Mouse (Mus musculus) limb, embryonic 15.5 days (tissue): Measurements from ENCODE around the gene Olfr1500. TPM values are rescaled to one million over a fixed set of nuclear protein-coding genes. Genes with fewer than 3 reads are reported as not detected.

Experiments used
- polyA plus RNA-seq: library from polyadenylated mRNA; unstranded; fragments of >200 nt; fragmentation: Nextera tagmentation; extraction: Ambion mirVana; gene quantifications from 2 replicates; pipeline ENCODE4 v1.2.1, GENCODE M21; 2015

Olfr1500 gene
- polyA plus RNA-seq, 1 experiment from 2014 or later: not detected

Other genes starting within 250 kb of the Olfr1500 start
- gene Olfr1484, start 247.0 kb downstream of the Olfr1500 start, polyA plus RNA-seq: not detected in 2 replicates
- not detected in 2 replicates for gene Olfr1487, start 213.1 kb downstream of the Olfr1500 start, polyA plus RNA-seq
- gene Olfr1489, start 198.9 kb downstream of the Olfr1500 start, polyA plus RNA-seq: not detected in 2 replicates
- not detected in 2 replicates for gene Olfr1490, start 179.4 kb downstream of the Olfr1500 start, polyA plus RNA-seq
- gene Olfr1491, start 133.2 kb downstream of the Olfr1500 start, polyA plus RNA-seq: not detected in 2 replicates
- not detected in 2 replicates for gene Olfr1493-ps1, start 107.2 kb downstream of the Olfr1500 start, polyA plus RNA-seq
- gene Olfr1494, start 90.8 kb downstream of the Olfr1500 start, polyA plus RNA-seq: not detected in 2 replicates
- gene Olfr1495, start 65.9 kb downstream of the Olfr1500 start, polyA plus RNA-seq: not detected in 2 replicates
- gene Olfr1496, start 52.6 kb downstream of the Olfr1500 start, polyA plus RNA-seq: not detected in 2 replicates
- not detected in 2 replicates for gene Olfr1497, start 32.3 kb downstream of the Olfr1500 start, polyA plus RNA-seq
- not detected in 2 replicates for gene Olfr1499, start 11.0 kb downstream of the Olfr1500 start, polyA plus RNA-seq
- not detected in 2 replicates for gene Olfr1501, start 20.2 kb upstream of the Olfr1500 start, polyA plus RNA-seq
- gene Olfr1502, start 31.3 kb upstream of the Olfr1500 start, polyA plus RNA-seq: not detected in 2 replicates
- not detected in 2 replicates for gene Olfr1504, start 67.4 kb upstream of the Olfr1500 start, polyA plus RNA-seq
- gene Olfr1505, start 83.0 kb upstream of the Olfr1500 start, polyA plus RNA-seq: not detected in 2 replicates